ENCODE assay signal across 19 mouse cellular contexts in genomic region chr19:58063541-58063940, GRCm38 (mm10).
DNase-seq lines count a peak whose midpoint lies in the region; ATAC-seq and TF ChIP-seq lines count a peak whose summit lies in the region.
"Had no signal": no experiment of that assay in that cellular context is flagged by ENCODE, and none has a peak within 500 bp of the region (broad histone marks: within the 10 kb centered on the region; RNA-seq: fewer than 3 reads in every experiment).

No protein-coding gene starts in this region.

- 36% methylated on average over 6 of the region's 6 CpGs for WGBS in heart, embryonic 12.5 days
- WGBS in heart, adult 2 months = 59% methylated on average over 6 of the region's 6 CpGs
- 23% methylated on average over 6 of the region's 6 CpGs for WGBS in hindbrain, embryonic 14.5 days
- 32% methylated on average over 6 of the region's 6 CpGs for WGBS in hindbrain, postnatal 0 days
- WGBS in midbrain, embryonic 13.5 days = 14% methylated on average over 6 of the region's 6 CpGs
- WGBS in midbrain, embryonic 15.5 days = 16% methylated on average over 6 of the region's 6 CpGs

- peak overlapping the region; percentile 6; the same call in 1 of the 2 replicates for H3K27ac ChIP-seq in heart, embryonic 12.5 days (ENCODE audit: poor library complexity, severe bottlenecking)
- H3K27ac ChIP-seq in heart, adult 2 months = no peak overlapping the region
- 0 out of 2 replicates have a peak overlapping the region, but pooled peaks have one; percentile 22 for H3K27ac ChIP-seq in hindbrain, embryonic 14.5 days
- H3K27ac ChIP-seq in hindbrain, postnatal 0 days = no peak overlapping the region
- H3K27ac ChIP-seq in midbrain, embryonic 13.5 days = peak overlapping the region; percentile 11; the same call in 1 of the 2 replicates
- H3K27ac ChIP-seq in midbrain, embryonic 15.5 days = no peak overlapping the region
- H3K27ac ChIP-seq: embryonic facial prominence, embryonic 13.5 days; gastrocnemius, adult 2 months; hindbrain, embryonic 15.5 days; limb, embryonic 10.5 days had no signal

- no peak for TF ChIP-seq POLR2A in heart, adult 2 months (IDR thresholded peaks at IDR 0.05; ENCODE audit: insufficient read depth, low read depth, low read length)

- H3K36me3 ChIP-seq in heart, embryonic 12.5 days = no peaks in the 10 kb centered on the region
- peaks cover 3% of the 10 kb centered on the region; the same call in 1 of the 2 replicates for H3K36me3 ChIP-seq in heart, adult 2 months (ENCODE audit: control insufficient read depth, insufficient read depth, low read length)
- no peaks in the 10 kb centered on the region for H3K36me3 ChIP-seq in hindbrain, embryonic 14.5 days (replicated peaks; ENCODE audit: control insufficient read depth, insufficient read depth)
- no peaks in the 10 kb centered on the region for H3K36me3 ChIP-seq in hindbrain, postnatal 0 days (ENCODE audit: insufficient read depth, low read length)
- no peaks in the 10 kb centered on the region for H3K36me3 ChIP-seq in midbrain, embryonic 13.5 days
- H3K36me3 ChIP-seq in midbrain, embryonic 15.5 days (replicated peaks) = no peaks in the 10 kb centered on the region
- H3K36me3 ChIP-seq: hindbrain, embryonic 15.5 days; limb, embryonic 10.5 days had no signal

- TF ChIP-seq EP300 in heart, adult 2 months (IDR thresholded peaks at IDR 0.05; ENCODE audit: insufficient read depth, low read depth, low read length) = no peak

- no peaks in the 10 kb centered on the region for H3K9me3 ChIP-seq in heart, embryonic 12.5 days (replicated peaks)
- H3K9me3 ChIP-seq in hindbrain, embryonic 14.5 days (ENCODE audit: control insufficient read depth, low read length) = no peaks in the 10 kb centered on the region
- no peaks in the 10 kb centered on the region for H3K9me3 ChIP-seq in hindbrain, postnatal 0 days (ENCODE audit: low read length)
- no peaks in the 10 kb centered on the region for H3K9me3 ChIP-seq in midbrain, embryonic 13.5 days
- no peaks in the 10 kb centered on the region for H3K9me3 ChIP-seq in midbrain, embryonic 15.5 days
- H3K9me3 ChIP-seq: hindbrain, embryonic 15.5 days; limb, embryonic 10.5 days had no signal

- intact Hi-C loops in heart, adult 2 months (cut with DNase I) = no loop called here

- H3K4me2 ChIP-seq in heart, embryonic 12.5 days = peak overlapping the region; percentile 57
- no peak overlapping the region; the same call in 1 of the 2 replicates for H3K4me2 ChIP-seq in hindbrain, embryonic 14.5 days (replicated peaks)
- no peak overlapping the region for H3K4me2 ChIP-seq in hindbrain, postnatal 0 days (ENCODE audit: low read depth, low read length)
- no peak overlapping the region for H3K4me2 ChIP-seq in midbrain, embryonic 13.5 days (replicated peaks)
- no peak overlapping the region for H3K4me2 ChIP-seq in midbrain, embryonic 15.5 days
- H3K4me2 ChIP-seq: embryonic facial prominence, embryonic 13.5 days; hindbrain, embryonic 15.5 days had no signal

- no peaks in the 10 kb centered on the region for H3K27me3 ChIP-seq in heart, embryonic 12.5 days (replicated peaks)
- no peaks in the 10 kb centered on the region for H3K27me3 ChIP-seq in heart, adult 2 months (ENCODE audit: control insufficient read depth, insufficient read depth, low read length)
- no peaks in the 10 kb centered on the region for H3K27me3 ChIP-seq in hindbrain, embryonic 14.5 days (ENCODE audit: control insufficient read depth, insufficient read depth, low read length)
- H3K27me3 ChIP-seq in hindbrain, postnatal 0 days (ENCODE audit: insufficient read depth, low read length) = no peaks in the 10 kb centered on the region
- H3K27me3 ChIP-seq in midbrain, embryonic 13.5 days = peaks cover 4% of the 10 kb centered on the region
- H3K27me3 ChIP-seq in midbrain, embryonic 15.5 days (replicated peaks) = no peaks in the 10 kb centered on the region
- H3K27me3 ChIP-seq: embryonic facial prominence, embryonic 13.5 days; hindbrain, embryonic 15.5 days had no signal

- no peak overlapping the region for H3K9ac ChIP-seq in heart, embryonic 12.5 days
- no peak overlapping the region for H3K9ac ChIP-seq in heart, adult 2 months (ENCODE audit: low read depth, low read length)
- H3K9ac ChIP-seq in hindbrain, embryonic 14.5 days = no peak overlapping the region
- H3K9ac ChIP-seq in hindbrain, postnatal 0 days (replicated peaks; ENCODE audit: low read length) = no peak overlapping the region
- H3K9ac ChIP-seq in midbrain, embryonic 13.5 days (replicated peaks) = no peak overlapping the region
- H3K9ac ChIP-seq in midbrain, embryonic 15.5 days = no peak overlapping the region
- H3K9ac ChIP-seq: embryonic facial prominence, embryonic 13.5 days; hindbrain, embryonic 15.5 days; liver, postnatal 0 days had no signal

- no peak for ATAC-seq in heart, embryonic 12.5 days (ENCODE audit: insufficient number of reproducible peaks, low FRiP score)
- ATAC-seq in hindbrain, embryonic 14.5 days (ENCODE audit: low FRiP score) = no peak
- ATAC-seq in hindbrain, postnatal 0 days = no peak
- no peak for ATAC-seq in midbrain, embryonic 13.5 days
- no peak for ATAC-seq in midbrain, embryonic 15.5 days (replicated peaks)
- ATAC-seq: intestine, embryonic 16.5 days had no signal

- no peaks in the 10 kb centered on the region for H3K79me2 ChIP-seq in heart, adult 2 months (replicated peaks; ENCODE audit: control insufficient read depth, insufficient read depth, low read length)

- TF ChIP-seq CTCF in heart, adult 2 months (IDR thresholded peaks at IDR 0.05) = no peak
- TF ChIP-seq CTCF in hindbrain, postnatal 0 days (IDR thresholded peaks at IDR 0.05; ENCODE audit: low read depth) = no peak

- H3K4me1 ChIP-seq in heart, embryonic 12.5 days (replicated peaks) = peaks cover 68% of the 10 kb centered on the region
- peaks cover 8% of the 10 kb centered on the region for H3K4me1 ChIP-seq in heart, adult 2 months (ENCODE audit: control insufficient read depth, insufficient read depth, low read length)
- H3K4me1 ChIP-seq in hindbrain, embryonic 14.5 days (replicated peaks; ENCODE audit: control insufficient read depth, insufficient read depth, low read length) = peaks cover 45% of the 10 kb centered on the region
- 0 out of 2 replicates have a peak, but pooled peaks cover 4% of the 10 kb centered on the region for H3K4me1 ChIP-seq in hindbrain, postnatal 0 days (ENCODE audit: insufficient read depth, low read length)
- H3K4me1 ChIP-seq in midbrain, embryonic 13.5 days (replicated peaks) = peaks cover 53% of the 10 kb centered on the region
- peaks cover 48% of the 10 kb centered on the region for H3K4me1 ChIP-seq in midbrain, embryonic 15.5 days

- DNase-seq in heart, adult 2 months = no peak
- DNase-seq in hindbrain, embryonic 14.5 days (ENCODE audit: low spot score) = no peak
- no peak for DNase-seq in hindbrain, postnatal 0 days (ENCODE audit: low spot score)
- DNase-seq in retina, postnatal 1 day = peak; percentile 54
- DNase-seq: adrenal gland, adult 2 months; cerebellum, adult 9-11 months; gastrocnemius, adult 2 months; layer of hippocampus, adult 9-11 months; liver, postnatal 0 days; lung, postnatal 4 days; right cerebral cortex, postnatal 25 days; thymus, postnatal 36 days had no signal

- 0 out of 2 replicates have a peak overlapping the region, but pooled peaks have one; percentile 2 for H3K4me3 ChIP-seq in heart, embryonic 12.5 days
- no peak overlapping the region for H3K4me3 ChIP-seq in heart, adult 2 months
- H3K4me3 ChIP-seq in hindbrain, embryonic 14.5 days (replicated peaks; ENCODE audit: low read length) = no peak overlapping the region
- H3K4me3 ChIP-seq in hindbrain, postnatal 0 days (ENCODE audit: low read length) = no peak overlapping the region
- H3K4me3 ChIP-seq in midbrain, embryonic 13.5 days (replicated peaks) = no peak overlapping the region
- H3K4me3 ChIP-seq in midbrain, embryonic 15.5 days = no peak overlapping the region
- H3K4me3 ChIP-seq: embryonic facial prominence, embryonic 13.5 days; gastrocnemius, adult 2 months; hindbrain, embryonic 15.5 days; limb, embryonic 10.5 days had no signal

Comparison
In these comparisons a context has a peak if more than half of its experiments do, and no peak if none do; other contexts are left out.
1. H3K27ac ChIP-seq: peak in heart, embryonic 12.5 days (single experiment), hindbrain, embryonic 14.5 days (single experiment) and midbrain, embryonic 13.5 days (single experiment); none in heart, adult 2 months (single experiment), hindbrain, postnatal 0 days (single experiment) and midbrain, embryonic 15.5 days (single experiment).